Mouse (Mus musculus): Measurements from ENCODE around the gene Ywhag.

DNA sequence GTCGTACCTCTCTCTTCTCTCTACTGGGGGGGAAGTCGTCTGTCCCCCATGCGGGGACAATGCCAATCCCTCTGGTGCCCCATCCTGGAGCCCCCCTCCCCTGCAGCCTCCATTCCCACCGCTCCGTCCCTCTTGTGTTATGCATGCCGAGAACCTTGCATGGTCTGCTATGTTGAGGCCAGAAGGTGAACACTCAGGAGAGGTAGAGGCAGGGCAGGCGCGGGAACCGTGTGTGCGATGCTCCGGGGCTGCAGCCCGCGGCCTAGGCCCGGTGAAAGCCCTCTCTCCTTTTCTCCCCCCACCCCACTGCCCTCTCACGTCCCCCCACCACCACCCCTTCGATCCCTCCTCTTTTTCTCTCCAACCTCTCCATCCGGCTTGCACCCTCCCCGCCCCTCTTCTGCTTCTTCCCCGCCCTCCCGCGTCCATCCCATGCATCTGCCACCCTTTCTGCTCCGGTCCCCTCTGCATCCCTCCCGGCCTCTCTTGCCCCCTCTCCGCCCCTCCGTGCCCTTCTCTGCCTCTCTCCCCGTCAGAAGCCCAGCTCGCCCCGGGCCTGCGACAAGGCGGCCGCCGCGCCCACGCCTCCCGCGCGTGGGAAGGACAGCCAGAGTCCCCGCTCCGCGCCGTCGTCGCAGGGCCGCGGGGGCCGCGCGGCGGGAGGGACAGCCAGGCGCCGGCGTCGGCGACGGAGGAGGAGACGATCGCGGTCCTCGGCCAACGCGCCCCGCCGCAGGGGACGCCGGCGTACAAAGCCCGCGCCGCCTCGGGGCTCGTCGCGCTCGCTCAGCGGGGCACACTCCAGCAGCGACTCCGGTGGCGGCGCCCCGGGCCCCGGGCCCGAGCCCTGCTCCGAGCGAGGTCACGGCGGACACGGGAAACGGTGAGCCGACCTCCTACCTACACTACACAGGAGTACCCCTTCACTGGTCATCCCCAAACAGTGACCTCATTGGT is 66.5 kb downstream of the Ywhag start:
- TF ChIP-seq POLR2A (IDR thresholded peaks at IDR 0.05; ENCODE audit: borderline replicate concordance, insufficient read depth, low read length) (no peak), CTCF (IDR thresholded peaks at IDR 0.05; ENCODE audit: borderline replicate concordance, insufficient read depth, low read depth, low read length) (no peak)
